Mouse (Mus musculus): ENCODE measurements at regions not wholly inside any gene's neighbourhood (a gene's known extent, or its start where the extent isn't known, plus 50 kb on each side); places are given as distances from the start of the nearest gene placed in this dataset.

- TF ChIP-seq EP300 (IDR thresholded peaks at IDR 0.05; ENCODE audit: insufficient read depth, low read depth, low read length) = 0 out of 2 replicates have a peak, but pooled peaks have one; percentile 50
- no peak for TF ChIP-seq CTCF (IDR thresholded peaks at IDR 0.05)
- no peak for TF ChIP-seq POLR2A (IDR thresholded peaks at IDR 0.05; ENCODE audit: insufficient read depth, low read depth, low read length)
Observed at GRCm38 (mm10) chr6:112210238-112210950, 63.2 kb upstream of the Lmcd1 start.

Data from heart, adult 2 months (tissue).